Comparison of ENCODE assay signal across 25 mouse cellular contexts in genomic region chr4:143305987-143306772, GRCm38 (mm10). TPM values are rescaled to one million over a fixed set of nuclear protein-coding genes. Genes with fewer than 3 reads are reported as not detected.
DNase-seq lines count a peak whose midpoint lies in the region; ATAC-seq and TF ChIP-seq lines count a peak whose summit lies in the region.
"Had no signal": no experiment of that assay in that cellular context is flagged by ENCODE, and none has a peak within 500 bp of the region (broad histone marks: within the 10 kb centered on the region; RNA-seq: fewer than 3 reads in every experiment).

No protein-coding gene starts in this region.

- TF ChIP-seq CTCF in forebrain, postnatal 0 days (IDR thresholded peaks at IDR 0.05; ENCODE audit: low read depth), result no peak

- WGBS in forebrain, postnatal 0 days, result 56% methylated on average over 5 of the region's 5 CpGs
- WGBS in forebrain, embryonic 10.5 days, result 79% methylated on average over 5 of the region's 5 CpGs
- WGBS in midbrain, embryonic 15.5 days, result 58% methylated on average over 5 of the region's 5 CpGs
- WGBS in midbrain, embryonic 11.5 days, result 71% methylated on average over 5 of the region's 5 CpGs

- H3K36me3 ChIP-seq in forebrain, postnatal 0 days (ENCODE audit: insufficient read depth), result no peaks in the 10 kb centered on the region
- H3K36me3 ChIP-seq in forebrain, embryonic 10.5 days (replicated peaks), result peaks cover 7% of the 10 kb centered on the region; the same call in 1 of the 2 replicates
- H3K36me3 ChIP-seq in midbrain, embryonic 15.5 days (replicated peaks), result no peaks in the 10 kb centered on the region
- no peaks in the 10 kb centered on the region for H3K36me3 ChIP-seq in midbrain, embryonic 11.5 days (ENCODE audit: control insufficient read depth, insufficient read depth, low read length)
- H3K36me3 ChIP-seq: embryonic facial prominence, embryonic 15.5 days; neural tube, embryonic 15.5 days had no signal

- H3K9ac ChIP-seq in forebrain, postnatal 0 days, result no peak overlapping the region
- H3K9ac ChIP-seq in midbrain, embryonic 15.5 days, result no peak overlapping the region
- H3K9ac ChIP-seq in midbrain, embryonic 11.5 days (ENCODE audit: low read length), result no peak overlapping the region
- H3K9ac ChIP-seq: embryonic facial prominence, embryonic 15.5 days; neural tube, embryonic 15.5 days had no signal

- ATAC-seq in forebrain, postnatal 0 days, result no peak
- 0 out of 2 replicates have a peak, but pooled peaks have one; percentile 67 for ATAC-seq in midbrain, embryonic 15.5 days (replicated peaks)
- ATAC-seq in midbrain, embryonic 11.5 days (ENCODE audit: low FRiP score), result no peak
- peak; percentile 62 for ATAC-seq in common myeloid progenitor, adult 5-6 weeks (replicated peaks; ENCODE audit: low read depth, poor library complexity, severe bottlenecking)
- ATAC-seq: Patski had no signal

- no peaks in the 10 kb centered on the region for H3K27me3 ChIP-seq in forebrain, postnatal 0 days (ENCODE audit: insufficient read depth, low read length)
- peaks cover 11% of the 10 kb centered on the region; the same call in 1 of the 2 replicates for H3K27me3 ChIP-seq in forebrain, embryonic 10.5 days (ENCODE audit: poor library complexity, severe bottlenecking)
- H3K27me3 ChIP-seq in midbrain, embryonic 15.5 days (replicated peaks), result no peaks in the 10 kb centered on the region
- H3K27me3 ChIP-seq in midbrain, embryonic 11.5 days (ENCODE audit: control insufficient read depth, insufficient read depth, low read length), result no peaks in the 10 kb centered on the region
- H3K27me3 ChIP-seq: embryonic facial prominence, embryonic 15.5 days; neural tube, embryonic 15.5 days; Patski had no signal

- no peak overlapping the region for H3K27ac ChIP-seq in forebrain, postnatal 0 days (ENCODE audit: low read depth, low read length)
- no peak overlapping the region for H3K27ac ChIP-seq in forebrain, embryonic 10.5 days
- H3K27ac ChIP-seq in midbrain, embryonic 15.5 days, result no peak overlapping the region
- H3K27ac ChIP-seq in midbrain, embryonic 11.5 days (ENCODE audit: low read depth, low read length), result no peak overlapping the region
- H3K27ac ChIP-seq: embryonic facial prominence, embryonic 15.5 days; heart, adult 2 months; neural tube, embryonic 15.5 days had no signal

- H3K9me3 ChIP-seq in forebrain, postnatal 0 days (ENCODE audit: low read length), result no peaks in the 10 kb centered on the region
- H3K9me3 ChIP-seq in forebrain, embryonic 10.5 days, result no peaks in the 10 kb centered on the region
- H3K9me3 ChIP-seq in midbrain, embryonic 15.5 days, result no peaks in the 10 kb centered on the region
- H3K9me3 ChIP-seq in midbrain, embryonic 11.5 days (ENCODE audit: control insufficient read depth, low read length), result no peaks in the 10 kb centered on the region
- H3K9me3 ChIP-seq: embryonic facial prominence, embryonic 15.5 days; neural tube, embryonic 15.5 days had no signal

- no peak overlapping the region for H3K4me2 ChIP-seq in forebrain, postnatal 0 days (ENCODE audit: low read depth)
- no peak overlapping the region for H3K4me2 ChIP-seq in midbrain, embryonic 15.5 days
- H3K4me2 ChIP-seq in midbrain, embryonic 11.5 days, result no peak overlapping the region
- H3K4me2 ChIP-seq: embryonic facial prominence, embryonic 15.5 days; neural tube, embryonic 15.5 days had no signal

- peak; percentile 20 for DNase-seq in forebrain, postnatal 0 days
- DNase-seq in forebrain, embryonic 10.5 days (ENCODE audit: extremely low spot score, low spot score), result no peak
- DNase-seq in midbrain, embryonic 11.5 days (ENCODE audit: low spot score, missing footprints), result no peak
- DNase-seq in thymus, postnatal 10 days (ENCODE audit: low spot score in 2 of 2), result no peak
- no peak for DNase-seq in left cerebral cortex, adult 8-10 months (ENCODE audit: low spot score in 2 of 2)
- DNase-seq: adrenal gland, postnatal 25 days; B cell, adult 2 months; cerebellum, adult 2 months; cerebellum, postnatal 36 days; gastrocnemius, postnatal 14 days; heart, adult 2 months; heart, postnatal 36 days; kidney, adult 2 months; kidney, postnatal 10 days; left cerebral cortex, postnatal 4 days; liver; lung, postnatal 36 days; spleen, adult 18-20 months had no signal

- H3K4me1 ChIP-seq in forebrain, postnatal 0 days (ENCODE audit: insufficient read depth), result no peaks in the 10 kb centered on the region
- peaks cover 15% of the 10 kb centered on the region for H3K4me1 ChIP-seq in forebrain, embryonic 10.5 days
- 0 out of 2 replicates have a peak, but pooled peaks cover 3% of the 10 kb centered on the region for H3K4me1 ChIP-seq in midbrain, embryonic 15.5 days
- no peaks in the 10 kb centered on the region for H3K4me1 ChIP-seq in midbrain, embryonic 11.5 days (ENCODE audit: control insufficient read depth, insufficient read depth, low read length)
- H3K4me1 ChIP-seq: embryonic facial prominence, embryonic 15.5 days had no signal

- H3K4me3 ChIP-seq in forebrain, postnatal 0 days (ENCODE audit: low read depth, low read length), result no peak overlapping the region
- H3K4me3 ChIP-seq in forebrain, embryonic 10.5 days, result no peak overlapping the region
- no peak overlapping the region for H3K4me3 ChIP-seq in midbrain, embryonic 15.5 days
- no peak overlapping the region for H3K4me3 ChIP-seq in midbrain, embryonic 11.5 days (ENCODE audit: low read depth, low read length)
- H3K4me3 ChIP-seq: embryonic facial prominence, embryonic 15.5 days; heart, adult 2 months; neural tube, embryonic 15.5 days had no signal

RNA-seq across cellular contexts. Expression of gene Pdpn, which starts 6.8 kb away (rescaled TPM):
- 31.5 and 36.8 TPM in 2 replicates for total RNA-seq in forebrain, postnatal 0 days (2014; rRNA removed)
- polyA plus RNA-seq in forebrain, postnatal 0 days (2015; fragmentation: Nextera tagmentation; extraction: Ambion mirVana), result 38.7 and 39.2 TPM in 2 replicates
- polyA plus RNA-seq in forebrain, embryonic 10.5 days (2016; fragmentation: Nextera tagmentation; extraction: Ambion mirVana), result 63.6 and 64.9 TPM in 2 replicates
- polyA plus RNA-seq in midbrain, embryonic 15.5 days (2015; fragmentation: Nextera tagmentation; extraction: Ambion mirVana), result 40.8 and 46.3 TPM in 2 replicates
- 119 and 125 TPM in 2 replicates for polyA plus RNA-seq in midbrain, embryonic 11.5 days (2014; fragmentation: Nextera tagmentation; extraction: Ambion mirVana)
- total RNA-seq in common myeloid progenitor, adult 5-6 weeks (2017), result not detected in 2 replicates
- total RNA-seq in left cerebral cortex, adult 8-10 months (2022), result 10 to 100 TPM; 15.2 to 25.6 (median 19.6) TPM

RNA-seq across cellular contexts. Expression of gene Lrrc38, which starts 43.4 kb away (rescaled TPM):
- 0.08 and 0.29 TPM in 2 replicates for total RNA-seq in forebrain, postnatal 0 days (2014; rRNA removed)
- 0.35 and 0.43 TPM in 2 replicates for polyA plus RNA-seq in forebrain, postnatal 0 days (2015; fragmentation: Nextera tagmentation; extraction: Ambion mirVana)
- polyA plus RNA-seq in forebrain, embryonic 10.5 days (2016; fragmentation: Nextera tagmentation; extraction: Ambion mirVana), result 0.12 TPM in 1 of 2 replicates, not detected in the other
- polyA plus RNA-seq in midbrain, embryonic 15.5 days (2015; fragmentation: Nextera tagmentation; extraction: Ambion mirVana), result 0.27 and 0.31 TPM in 2 replicates
- polyA plus RNA-seq in midbrain, embryonic 11.5 days (2014; fragmentation: Nextera tagmentation; extraction: Ambion mirVana), result 0.08 and 0.27 TPM in 2 replicates
- total RNA-seq in common myeloid progenitor, adult 5-6 weeks (2017), result not detected in 2 replicates
- total RNA-seq in left cerebral cortex, adult 8-10 months (2022), result 1 to 10 TPM; 1.5 to 2.2 (median 1.8) TPM
- total RNA-seq: adrenal gland, postnatal 25 days; heart, adult 2 months had no signal
- polyA plus RNA-seq: forebrain, embryonic 11.5 days; liver, embryonic 16.5 days; Patski had no signal

Comparison
In these comparisons a context has a peak if more than half of its experiments do, and no peak if none do; other contexts are left out.
1. ATAC-seq: peak in midbrain, embryonic 15.5 days (single experiment) and common myeloid progenitor, adult 5-6 weeks (single experiment); none in forebrain, postnatal 0 days (single experiment) and midbrain, embryonic 11.5 days (single experiment).